Mouse (Mus musculus) heart, adult 2 months (tissue): Measurements from ENCODE around the gene Med7. TPM values are rescaled to one million over a fixed set of nuclear protein-coding genes. Genes with fewer than 3 reads are reported as not detected.

Experiments used
- DNase-seq, 2 experiments: peaks; one replicate each; pipeline ENCODE4 v3.0.0; 2021
- H3K27ac ChIP-seq: fragments of 200-600 bp; 2 replicates; pipeline ENCODE4 v1.8.1; 2022
- H3K27me3 ChIP-seq: fragments of 200-500 bp; 2 replicates; pipeline ENCODE4 v1.6.1; 2012; ENCODE audit warnings: mild to moderate bottlenecking, low read length, inconsistent platforms, mixed read lengths; ENCODE audit not compliant: control insufficient read depth, insufficient read depth
- H3K36me3 ChIP-seq: fragments of 200-500 bp; 2 replicates; pipeline ENCODE4 v1.6.1; 2012; ENCODE audit warnings: low read length, inconsistent platforms; ENCODE audit not compliant: control insufficient read depth, insufficient read depth
- H3K4me1 ChIP-seq: fragments of 200-500 bp; 2 replicates; pipeline ENCODE4 v1.6.1; 2011; ENCODE audit warnings: low read length; ENCODE audit not compliant: control insufficient read depth, insufficient read depth
- H3K4me3 ChIP-seq: fragments of 200-600 bp; 2 replicates; pipeline ENCODE4 v1.8.1; 2022
- H3K79me2 ChIP-seq: fragments of 200-500 bp; replicated peaks from 2 replicates; pipeline ENCODE4 v1.6.1; 2012; ENCODE audit warnings: mild to moderate bottlenecking, inconsistent platforms, low read length, moderate library complexity, mixed read lengths; ENCODE audit not compliant: control insufficient read depth, insufficient read depth
- H3K9ac ChIP-seq: fragments of 200-500 bp; 2 replicates; pipeline ENCODE4 v1.6.1; 2012; ENCODE audit warnings: low read depth, mild to moderate bottlenecking, control low read depth, inconsistent platforms, low read length, mixed read lengths
- CTCF ChIP-seq: fragments of 200-600 bp; IDR thresholded peaks from 2 replicates; pipeline ENCODE4 v1.8.1; 2022; ENCODE audit warnings: antibody characterized with exemption, mild to moderate bottlenecking, moderate library complexity
- EP300 ChIP-seq: fragments of 200-500 bp; IDR thresholded peaks from 2 replicates; pipeline ENCODE4 v1.6.1; 2011; ENCODE audit warnings: low read depth, low read length, control low read depth; ENCODE audit not compliant: insufficient read depth
- POLR2A ChIP-seq: fragments of 200-500 bp; IDR thresholded peaks from 2 replicates; pipeline ENCODE4 v1.6.1; 2011; ENCODE audit warnings: mild to moderate bottlenecking, low read depth, low read length, control low read depth; ENCODE audit not compliant: insufficient read depth
- WGBS: fragments of 180-500 bp; shearing (Covaris S2); methylation state at CpG from one replicate; pipeline ENCODE4 v1.1.7; 2018; 5-methylcytosine and 5-hydroxymethylcytosine counted together
- intact Hi-C: fragments of 180-260 bp; cut with DNase I; formaldehyde crosslinking; loops from one replicate; pipeline ENCODE4 v1.15.1; 2025
- polyA plus RNA-seq: library from polyadenylated mRNA; depleted of rRNA; stranded (reverse); fragments of >200 nt; gene quantifications from 2 replicates; pipeline ENCODE4 v1.2.3, GENCODE M21; 2012
- total RNA-seq, 2 experiments: library from RNA; stranded (reverse); gene quantifications; 2 replicates each; pipeline ENCODE4 v1.2.3; 2021

The Med7 gene
- total and polyA plus RNA-seq, 3 experiments = 8.1 to 17.1 (median 16.8) TPM

DNA sequence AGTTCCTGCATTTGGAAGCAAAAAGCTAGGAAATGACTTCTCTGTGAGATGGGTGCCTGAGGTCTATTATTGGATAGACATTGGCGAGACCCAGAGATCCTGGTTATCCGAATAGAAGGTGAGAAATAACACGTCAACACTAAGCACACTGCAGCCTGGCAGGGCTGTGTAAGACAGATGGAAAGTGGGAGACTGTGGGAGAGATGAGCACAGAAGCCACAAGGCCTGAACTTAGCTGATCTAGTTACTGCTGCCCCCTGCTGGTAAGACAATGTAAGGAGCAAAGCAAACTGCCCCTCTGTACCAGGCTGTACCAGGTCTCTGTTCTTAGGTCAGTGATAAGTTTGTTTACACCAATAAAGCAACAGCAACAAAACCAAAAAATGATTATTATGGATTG is 5.6 kb upstream of the Med7 start:
- no peak overlapping the region for H3K9ac ChIP-seq
- peak; percentile 91 for TF ChIP-seq CTCF
- TF ChIP-seq POLR2A = no peak
- no peak for TF ChIP-seq EP300
- WGBS = 25% methylated on average over 3 of the region's 3 CpGs
- no peaks in the 10 kb centered on the region for H3K27me3 ChIP-seq
- no peak overlapping the region for H3K4me3 ChIP-seq
- intact Hi-C loops = loop anchor here (1.0 to 10.0 kb wide), 2 partner anchors 162 to 476 kb away; partner anchors contain the start of gene Thg1l
- H3K4me1 ChIP-seq = no peaks in the 10 kb centered on the region
- peak; percentile 43 to 46 for DNase-seq
- no peak overlapping the region for H3K27ac ChIP-seq
- no peaks in the 10 kb centered on the region for H3K79me2 ChIP-seq
- no peaks in the 10 kb centered on the region; the same call in 1 of the 2 replicates for H3K36me3 ChIP-seq

- DNase-seq = no peak
- Histone ChIP-seq H3K9ac (no peak overlapping the region), H3K4me1 (peaks cover 3% of the 10 kb centered on the region), H3K27ac (no peak overlapping the region), H3K27me3 (no peaks in the 10 kb centered on the region), H3K36me3 (peaks cover 4% of the 10 kb centered on the region), H3K4me3 (no peak overlapping the region), H3K79me2 (no peaks in the 10 kb centered on the region)
- intact Hi-C loops = loop anchor here (10.0 kb wide), 1 partner anchor 481 kb away; the partner anchor contains the start of gene Thg1l
- no peak for TF ChIP-seq EP300
- no peak for TF ChIP-seq CTCF
- no peak for TF ChIP-seq POLR2A
Measured at GRCm38 (mm10) chr11:46435363-46435762, 1.4 kb upstream of the Med7 start.

DNA sequence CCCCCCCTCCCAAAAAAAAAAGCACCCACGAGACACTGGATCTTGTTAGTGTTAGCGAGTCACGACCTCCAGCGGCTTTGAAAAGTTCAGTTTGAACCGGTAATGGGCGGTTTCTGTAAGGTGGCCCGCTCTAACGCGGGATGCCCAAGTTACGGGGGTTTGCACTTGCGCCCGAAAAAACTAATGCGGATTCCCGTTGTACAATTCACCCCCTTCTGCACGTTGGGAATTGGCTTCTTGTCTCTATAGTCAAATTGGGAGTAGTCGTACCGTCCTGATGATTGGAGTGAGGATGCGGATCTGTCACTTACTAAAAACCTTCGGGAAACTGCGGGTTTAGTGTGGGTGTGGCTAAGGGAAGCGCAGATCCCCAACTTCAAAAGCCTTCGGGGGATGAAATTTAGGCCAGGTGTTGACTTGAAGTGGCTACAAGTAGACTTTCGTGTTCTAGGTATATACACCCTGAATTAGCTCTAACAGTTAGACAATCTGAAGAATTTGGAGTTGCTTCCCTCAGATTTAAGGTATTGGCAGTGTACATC is 805 bp downstream of the Med7 start:
- peaks cover 3% of the 10 kb centered on the region for H3K4me1 ChIP-seq
- H3K4me3 ChIP-seq = peak overlapping the region; percentile 99
- intact Hi-C loops = loop anchor here (10.0 kb wide), 1 partner anchor 483 kb away; the partner anchor contains the start of gene Thg1l
- H3K36me3 ChIP-seq = peaks cover 9% of the 10 kb centered on the region
- peak overlapping the region; percentile 95 for H3K27ac ChIP-seq
- TF ChIP-seq POLR2A (no peak), CTCF (no peak), EP300 (no peak)
- H3K79me2 ChIP-seq = no peaks in the 10 kb centered on the region
- H3K27me3 ChIP-seq = no peaks in the 10 kb centered on the region
- DNase-seq = peak in 1 of 2 experiments; percentile 30
- WGBS = 2% methylated on average over 23 of the region's 23 CpGs
- H3K9ac ChIP-seq = peak overlapping the region; percentile 92

DNA sequence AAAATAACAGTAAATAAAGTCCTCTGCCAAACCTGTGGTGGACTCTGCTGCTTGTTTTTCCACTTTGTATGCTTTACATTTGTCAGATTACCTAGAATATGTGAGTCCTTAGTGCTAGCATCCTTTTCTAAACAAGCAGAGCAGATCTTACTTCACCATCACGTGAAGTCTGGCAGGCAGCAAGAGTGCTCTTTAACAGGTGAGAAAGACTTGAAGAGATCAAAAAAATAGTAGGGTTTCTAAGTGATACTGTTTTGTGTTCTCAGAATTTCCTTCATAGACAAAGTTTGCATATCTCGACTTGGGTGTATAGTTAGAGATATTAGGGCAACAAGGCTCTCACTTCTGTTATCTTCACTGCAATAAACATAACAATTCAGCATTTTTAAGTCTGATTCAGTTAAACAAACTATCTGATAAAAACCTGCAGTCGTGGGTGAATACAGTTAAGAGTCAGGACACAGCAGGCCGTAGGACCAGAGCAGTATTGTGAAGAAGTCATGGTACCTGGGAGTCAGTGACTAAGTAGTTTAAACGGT is 2.3 kb downstream of the Med7 start:
- Histone ChIP-seq H3K27me3 (no peaks in the 10 kb centered on the region), H3K36me3 (peaks cover 11% of the 10 kb centered on the region), H3K79me2 (no peaks in the 10 kb centered on the region), H3K4me3 (no peak overlapping the region), H3K9ac (no peak overlapping the region), H3K27ac (no peak overlapping the region), H3K4me1 (peaks cover 3% of the 10 kb centered on the region)
- TF ChIP-seq EP300 (no peak), POLR2A (no peak), CTCF (no peak)
- no peak for DNase-seq
- intact Hi-C loops = loop anchor here (10.0 kb wide), 1 partner anchor 484 kb away; the partner anchor contains the start of gene Thg1l
- 81% methylated on average over 5 of the region's 5 CpGs for WGBS

GRCm38 (mm10) chr11:46441774-46442173 is 5.0 kb downstream of the Med7 start:
- Histone ChIP-seq H3K79me2 (no peaks in the 10 kb centered on the region), H3K4me3 (no peak overlapping the region), H3K4me1 (peaks cover 3% of the 10 kb centered on the region), H3K36me3 (peaks cover 11% of the 10 kb centered on the region), H3K27me3 (no peaks in the 10 kb centered on the region), H3K9ac (no peak overlapping the region), H3K27ac (no peak overlapping the region)
- 73% methylated on average over 1 of the region's 1 CpGs for WGBS
- DNase-seq = no peak
- TF ChIP-seq EP300 (no peak), CTCF (no peak), POLR2A (no peak)
- intact Hi-C loops = no loop called here

- TF ChIP-seq POLR2A (no peak), CTCF (peak; percentile 46)
- no peaks in the 10 kb centered on the region for H3K79me2 ChIP-seq
- no peaks in the 10 kb centered on the region; the same call in 1 of the 2 replicates for H3K4me1 ChIP-seq
- no peak overlapping the region for H3K9ac ChIP-seq
- peaks cover 11% of the 10 kb centered on the region for H3K36me3 ChIP-seq
- DNase-seq = no peak
- H3K4me3 ChIP-seq = no peak overlapping the region
- no peaks in the 10 kb centered on the region for H3K27me3 ChIP-seq
- intact Hi-C loops = no loop called here
- H3K27ac ChIP-seq = no peak overlapping the region
- WGBS = 78% methylated on average over 1 of the region's 1 CpGs
Measured at GRCm38 (mm10) chr11:46443152-46443551, 6.4 kb downstream of the Med7 start.
